Mouse (Mus musculus): Measurements from ENCODE around the gene Il17rc.
A peak's percentile ranks its signal among the peaks of the same experiment; 100 is the strongest.

- TF ChIP-seq POLR2A (IDR thresholded peaks at IDR 0.05; ENCODE audit: extremely low read depth, insufficient read depth, low read length) (peak; percentile 56; the same call in 1 of the 2 replicates), CTCF (IDR thresholded peaks at IDR 0.05; ENCODE audit: low read depth, low read length) (no peak)
Observed at GRCm38 (mm10) chr6:113442442-113443090, 28.7 kb upstream of the Il17rc start, which contains the start of gene Jagn1.

Data from liver, adult 2 months (tissue).